ENCODE assay signal across 28 mouse cellular contexts in the genomic region with DNA sequence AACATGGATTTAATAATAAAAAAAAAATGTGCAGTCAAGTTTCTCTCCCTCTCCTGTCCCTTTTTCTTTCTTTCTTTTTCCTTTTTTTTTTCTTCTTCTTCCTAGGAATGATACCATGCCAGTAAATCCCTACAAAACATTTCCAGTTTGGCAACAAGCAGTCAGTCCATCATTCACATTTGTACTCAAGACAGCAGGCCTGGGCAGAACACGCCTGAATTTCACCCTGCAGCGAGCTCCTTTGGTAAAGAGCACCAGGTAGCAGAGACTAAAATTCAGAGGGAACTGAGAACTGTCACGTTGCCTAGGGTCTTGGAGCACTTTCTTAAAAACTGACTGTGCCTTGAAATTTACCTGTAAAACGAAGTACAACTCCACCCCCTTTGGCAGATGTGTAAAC.
DNase-seq lines count a peak whose midpoint lies in the region; ATAC-seq lines count a peak whose summit lies in the region.
"Had no signal": no experiment of that assay in that cellular context is flagged by ENCODE, and none has a peak within 500 bp of the region (broad histone marks: within the 10 kb centered on the region; RNA-seq: fewer than 3 reads in every experiment).

No protein-coding gene starts in this region.

- no peaks in the 10 kb centered on the region for H3K9me3 ChIP-seq in forebrain, embryonic 10.5 days
- no peaks in the 10 kb centered on the region for H3K9me3 ChIP-seq in forebrain, embryonic 12.5 days
- H3K9me3 ChIP-seq in hindbrain, embryonic 10.5 days = no peaks in the 10 kb centered on the region
- no peaks in the 10 kb centered on the region for H3K9me3 ChIP-seq in hindbrain, embryonic 16.5 days (ENCODE audit: control insufficient read depth, low read length)
- H3K9me3 ChIP-seq in midbrain, embryonic 10.5 days (replicated peaks) = no peaks in the 10 kb centered on the region; the same call in 1 of the 2 replicates
- H3K9me3 ChIP-seq in midbrain, embryonic 15.5 days = no peaks in the 10 kb centered on the region
- no peaks in the 10 kb centered on the region for H3K9me3 ChIP-seq in forebrain, embryonic 15.5 days
- H3K9me3 ChIP-seq: heart, embryonic 13.5 days; intestine, embryonic 15.5 days; limb, embryonic 12.5 days; liver, embryonic 15.5 days; midbrain, embryonic 12.5 days had no signal

- peaks cover 41% of the 10 kb centered on the region for H3K36me3 ChIP-seq in forebrain, embryonic 10.5 days (replicated peaks)
- H3K36me3 ChIP-seq in forebrain, embryonic 12.5 days (replicated peaks) = peaks cover 19% of the 10 kb centered on the region
- peaks cover 45% of the 10 kb centered on the region for H3K36me3 ChIP-seq in hindbrain, embryonic 10.5 days
- peaks cover 18% of the 10 kb centered on the region for H3K36me3 ChIP-seq in hindbrain, embryonic 16.5 days (ENCODE audit: control insufficient read depth, insufficient read depth, low read length)
- H3K36me3 ChIP-seq in midbrain, embryonic 10.5 days = peaks cover 53% of the 10 kb centered on the region
- H3K36me3 ChIP-seq in midbrain, embryonic 15.5 days (replicated peaks) = peaks cover 11% of the 10 kb centered on the region
- H3K36me3 ChIP-seq in forebrain, embryonic 15.5 days = peaks cover 21% of the 10 kb centered on the region
- H3K36me3 ChIP-seq: G1E; intestine, embryonic 15.5 days; liver, embryonic 15.5 days had no signal

- H3K4me3 ChIP-seq in forebrain, embryonic 10.5 days = no peak overlapping the region
- no peak overlapping the region for H3K4me3 ChIP-seq in forebrain, embryonic 12.5 days (replicated peaks)
- H3K4me3 ChIP-seq in hindbrain, embryonic 10.5 days = no peak overlapping the region
- H3K4me3 ChIP-seq in hindbrain, embryonic 16.5 days (ENCODE audit: low read length) = no peak overlapping the region
- no peak overlapping the region for H3K4me3 ChIP-seq in midbrain, embryonic 10.5 days
- H3K4me3 ChIP-seq in midbrain, embryonic 15.5 days = no peak overlapping the region
- H3K4me3 ChIP-seq in forebrain, embryonic 15.5 days = no peak overlapping the region
- H3K4me3 ChIP-seq: erythroblast, embryonic 14.5 days; heart, adult 2 months; heart, embryonic 13.5 days; intestine, embryonic 15.5 days; limb, embryonic 12.5 days; liver, embryonic 15.5 days; midbrain, embryonic 12.5 days had no signal

- H3K9ac ChIP-seq in forebrain, embryonic 12.5 days = no peak overlapping the region
- H3K9ac ChIP-seq in hindbrain, embryonic 16.5 days (ENCODE audit: low read depth, low read length) = no peak overlapping the region
- no peak overlapping the region for H3K9ac ChIP-seq in midbrain, embryonic 15.5 days
- no peak overlapping the region for H3K9ac ChIP-seq in forebrain, embryonic 15.5 days (replicated peaks)
- H3K9ac ChIP-seq: intestine, embryonic 15.5 days; limb, embryonic 12.5 days; liver, embryonic 15.5 days; lung, embryonic 14.5 days; midbrain, embryonic 12.5 days had no signal

- WGBS in forebrain, embryonic 10.5 days = 66% methylated on average over 4 of the region's 4 CpGs
- 65% methylated on average over 4 of the region's 4 CpGs for WGBS in forebrain, embryonic 12.5 days
- WGBS in hindbrain, embryonic 10.5 days = 68% methylated on average over 4 of the region's 4 CpGs
- 56% methylated on average over 4 of the region's 4 CpGs for WGBS in hindbrain, embryonic 16.5 days
- 73% methylated on average over 4 of the region's 4 CpGs for WGBS in midbrain, embryonic 10.5 days
- WGBS in midbrain, embryonic 15.5 days = 69% methylated on average over 4 of the region's 4 CpGs
- 57% methylated on average over 4 of the region's 4 CpGs for WGBS in forebrain, embryonic 15.5 days

- peaks cover 26% of the 10 kb centered on the region for H3K4me1 ChIP-seq in forebrain, embryonic 10.5 days
- peaks cover 19% of the 10 kb centered on the region for H3K4me1 ChIP-seq in forebrain, embryonic 12.5 days
- H3K4me1 ChIP-seq in hindbrain, embryonic 10.5 days (replicated peaks) = peaks cover 29% of the 10 kb centered on the region
- peaks cover 14% of the 10 kb centered on the region for H3K4me1 ChIP-seq in hindbrain, embryonic 16.5 days (ENCODE audit: control insufficient read depth, insufficient read depth, low read depth, low read length)
- H3K4me1 ChIP-seq in midbrain, embryonic 10.5 days = peaks cover 29% of the 10 kb centered on the region
- peaks cover 15% of the 10 kb centered on the region for H3K4me1 ChIP-seq in midbrain, embryonic 15.5 days
- H3K4me1 ChIP-seq in forebrain, embryonic 15.5 days = peaks cover 20% of the 10 kb centered on the region
- H3K4me1 ChIP-seq: intestine, embryonic 15.5 days; liver, embryonic 15.5 days had no signal

- no peaks in the 10 kb centered on the region for H3K27me3 ChIP-seq in forebrain, embryonic 10.5 days (ENCODE audit: poor library complexity, severe bottlenecking)
- no peaks in the 10 kb centered on the region for H3K27me3 ChIP-seq in forebrain, embryonic 12.5 days
- H3K27me3 ChIP-seq in hindbrain, embryonic 10.5 days (ENCODE audit: insufficient read depth, poor library complexity, severe bottlenecking) = no peaks in the 10 kb centered on the region
- no peaks in the 10 kb centered on the region for H3K27me3 ChIP-seq in hindbrain, embryonic 16.5 days (replicated peaks; ENCODE audit: control insufficient read depth, insufficient read depth, low read length)
- no peaks in the 10 kb centered on the region for H3K27me3 ChIP-seq in midbrain, embryonic 10.5 days (ENCODE audit: low read depth, poor library complexity, severe bottlenecking)
- H3K27me3 ChIP-seq in midbrain, embryonic 15.5 days (replicated peaks) = no peaks in the 10 kb centered on the region
- no peaks in the 10 kb centered on the region for H3K27me3 ChIP-seq in forebrain, embryonic 15.5 days
- H3K27me3 ChIP-seq: heart, embryonic 13.5 days; intestine, embryonic 15.5 days; limb, embryonic 12.5 days; liver, embryonic 15.5 days; midbrain, embryonic 12.5 days had no signal

- no peak for DNase-seq in forebrain, embryonic 10.5 days (ENCODE audit: extremely low spot score, low spot score)
- no peak for DNase-seq in hindbrain, embryonic 10.5 days (ENCODE audit: low spot score)
- no peak for DNase-seq in midbrain, embryonic 10.5 days (ENCODE audit: low spot score)
- DNase-seq: adrenal gland, adult 8-10 months; gastrocnemius, postnatal 25 days; heart, adult 2 months; heart, postnatal 10 days; kidney, adult 2 months; kidney, postnatal 36 days; layer of hippocampus, postnatal 36 days; lung, embryonic 14.5 days; lung, postnatal 14 days; right cerebral cortex, postnatal 4 days; thymus, adult 18-20 months; thymus, postnatal 36 days had no signal

- no peak overlapping the region for H3K4me2 ChIP-seq in forebrain, embryonic 12.5 days
- no peak overlapping the region for H3K4me2 ChIP-seq in hindbrain, embryonic 16.5 days (ENCODE audit: low read length)
- H3K4me2 ChIP-seq in midbrain, embryonic 15.5 days = no peak overlapping the region
- H3K4me2 ChIP-seq in forebrain, embryonic 15.5 days (replicated peaks) = no peak overlapping the region
- H3K4me2 ChIP-seq: intestine, embryonic 15.5 days; limb, embryonic 12.5 days; liver, embryonic 15.5 days; lung, embryonic 14.5 days had no signal

- H3K27ac ChIP-seq in forebrain, embryonic 10.5 days = 0 out of 2 replicates have a peak overlapping the region, but pooled peaks have one; percentile 63
- H3K27ac ChIP-seq in forebrain, embryonic 12.5 days = no peak overlapping the region
- H3K27ac ChIP-seq in hindbrain, embryonic 10.5 days = peak overlapping the region; percentile 76
- no peak overlapping the region for H3K27ac ChIP-seq in hindbrain, embryonic 16.5 days (ENCODE audit: low read depth, low read length)
- peak overlapping the region; percentile 75; the same call in 1 of the 2 replicates for H3K27ac ChIP-seq in midbrain, embryonic 10.5 days (replicated peaks)
- H3K27ac ChIP-seq in midbrain, embryonic 15.5 days = no peak overlapping the region
- peak overlapping the region; percentile 73 for H3K27ac ChIP-seq in forebrain, embryonic 15.5 days (replicated peaks)
- H3K27ac ChIP-seq: heart, adult 2 months; heart, embryonic 13.5 days; intestine, embryonic 15.5 days; limb, embryonic 12.5 days; liver, embryonic 15.5 days; stomach, postnatal 0 days had no signal

- ATAC-seq in forebrain, embryonic 12.5 days (ENCODE audit: low FRiP score) = no peak
- no peak for ATAC-seq in hindbrain, embryonic 16.5 days
- ATAC-seq in midbrain, embryonic 15.5 days (replicated peaks) = no peak
- no peak for ATAC-seq in forebrain, embryonic 15.5 days (replicated peaks)
- no peak for ATAC-seq in monocyte, adult 5-6 weeks (replicated peaks; ENCODE audit: insufficient number of reproducible peaks, low FRiP score, low TSS enrichment, poor library complexity, severe bottlenecking)
- ATAC-seq: intestine, embryonic 15.5 days had no signal

Comparison
In these comparisons a context has a peak if more than half of its experiments do, and no peak if none do; other contexts are left out.
1. H3K27ac ChIP-seq: peak in forebrain, embryonic 10.5 days (single experiment), hindbrain, embryonic 10.5 days (single experiment), midbrain, embryonic 10.5 days (single experiment) and forebrain, embryonic 15.5 days (single experiment); none in forebrain, embryonic 12.5 days (single experiment), hindbrain, embryonic 16.5 days (single experiment) and midbrain, embryonic 15.5 days (single experiment).